Mouse (Mus musculus): ENCODE results near the gene BC025920. TPM values are rescaled to one million over a fixed set of nuclear protein-coding genes. Genes with fewer than 3 reads are reported as not detected.

Gene BC025920
- polyA plus RNA-seq, 1 experiment from 2014 or later: 2.1 TPM

- H3K27ac ChIP-seq (replicated peaks): no peak overlapping the region
- H3K9ac ChIP-seq: peak overlapping the region; percentile 61
- peaks cover 51% of the 10 kb centered on the region for H3K4me1 ChIP-seq (replicated peaks)
- no peak for ATAC-seq (ENCODE audit: low FRiP score, low read depth)
- H3K9me3 ChIP-seq: no peaks in the 10 kb centered on the region
- H3K4me2 ChIP-seq: peak overlapping the region; percentile 86
- 0% methylated on average over 6 of the region's 6 CpGs for whole genome bisulfite sequencing
- no peaks in the 10 kb centered on the region for H3K36me3 ChIP-seq
- peak overlapping the region; percentile 68 for H3K4me3 ChIP-seq
- peaks cover 58% of the 10 kb centered on the region for H3K27me3 ChIP-seq
Observed at GRCm38 (mm10) chr10:81575695-81576094, 30.4 kb upstream of the BC025920 start.

GRCm38 (mm10) chr10:81579967-81580366 lies 26.1 kb upstream of the BC025920 start:
- Histone ChIP-seq H3K4me2 (no peak overlapping the region; the same call in 1 of the 2 replicates), H3K4me3 (no peak overlapping the region), H3K27me3 (peaks cover 64% of the 10 kb centered on the region), H3K27ac (replicated peaks) (no peak overlapping the region), H3K36me3 (0 out of 2 replicates have a peak, but pooled peaks cover under 1% of the 10 kb centered on the region), H3K9ac (no peak overlapping the region), H3K4me1 (replicated peaks) (peaks cover 32% of the 10 kb centered on the region), H3K9me3 (no peaks in the 10 kb centered on the region)
- 63% methylated on average over 4 of the region's 4 CpGs for WGBS
- ATAC-seq (ENCODE audit: low FRiP score, low read depth): no peak

GRCm38 (mm10) chr10:81580441-81581070 lies 25.5 kb upstream of the BC025920 start:
- H3K9ac ChIP-seq: no peak overlapping the region
- H3K4me3 ChIP-seq: no peak overlapping the region
- no peak overlapping the region; the same call in 1 of the 2 replicates for H3K4me2 ChIP-seq
- WGBS: 57% methylated on average over 25 of the region's 25 CpGs
- no peaks in the 10 kb centered on the region for H3K9me3 ChIP-seq
- peaks cover 26% of the 10 kb centered on the region for H3K4me1 ChIP-seq (replicated peaks)
- no peak overlapping the region for H3K27ac ChIP-seq (replicated peaks)
- ATAC-seq (ENCODE audit: low FRiP score, low read depth): no peak
- peaks cover 69% of the 10 kb centered on the region for H3K27me3 ChIP-seq
- peaks cover 4% of the 10 kb centered on the region; the same call in 1 of the 2 replicates for H3K36me3 ChIP-seq

GRCm38 (mm10) chr10:81583347-81583746 lies 22.7 kb upstream of the BC025920 start:
- Histone ChIP-seq H3K9ac (no peak overlapping the region), H3K4me1 (replicated peaks) (peaks cover 18% of the 10 kb centered on the region), H3K36me3 (peaks cover 6% of the 10 kb centered on the region; the same call in 1 of the 2 replicates), H3K9me3 (no peaks in the 10 kb centered on the region), H3K4me2 (no peak overlapping the region), H3K4me3 (no peak overlapping the region), H3K27me3 (peaks cover 68% of the 10 kb centered on the region), H3K27ac (replicated peaks) (no peak overlapping the region)
- WGBS: 40% methylated on average over 6 of the region's 6 CpGs
- no peak for ATAC-seq (ENCODE audit: low FRiP score, low read depth)

- Histone ChIP-seq H3K9ac (no peak overlapping the region), H3K27me3 (peaks cover 74% of the 10 kb centered on the region), H3K4me1 (replicated peaks) (no peaks in the 10 kb centered on the region), H3K4me2 (no peak overlapping the region), H3K9me3 (no peaks in the 10 kb centered on the region), H3K4me3 (no peak overlapping the region), H3K36me3 (peaks cover 6% of the 10 kb centered on the region; the same call in 1 of the 2 replicates), H3K27ac (replicated peaks) (no peak overlapping the region)
- 59% methylated on average over 7 of the region's 7 CpGs for WGBS
- no peak for ATAC-seq (ENCODE audit: low FRiP score, low read depth)
Observed at GRCm38 (mm10) chr10:81588739-81589138, 17.3 kb upstream of the BC025920 start.

- no peak overlapping the region for H3K4me2 ChIP-seq
- no peak overlapping the region for H3K4me3 ChIP-seq
- no peak for ATAC-seq (ENCODE audit: low FRiP score, low read depth)
- H3K36me3 ChIP-seq: no peaks in the 10 kb centered on the region
- H3K27ac ChIP-seq (replicated peaks): no peak overlapping the region
- 70% methylated on average over 9 of the region's 9 CpGs for WGBS
- peaks cover 68% of the 10 kb centered on the region for H3K27me3 ChIP-seq
- H3K9ac ChIP-seq: no peak overlapping the region
- H3K4me1 ChIP-seq (replicated peaks): peaks cover 17% of the 10 kb centered on the region
- H3K9me3 ChIP-seq: no peaks in the 10 kb centered on the region
Observed at GRCm38 (mm10) chr10:81591846-81592245, 14.2 kb upstream of the BC025920 start.

- Histone ChIP-seq H3K9me3 (no peaks in the 10 kb centered on the region), H3K27ac (replicated peaks) (no peak overlapping the region), H3K4me1 (replicated peaks) (peaks cover 25% of the 10 kb centered on the region), H3K9ac (no peak overlapping the region), H3K36me3 (no peaks in the 10 kb centered on the region), H3K27me3 (peaks cover 60% of the 10 kb centered on the region), H3K4me3 (no peak overlapping the region), H3K4me2 (no peak overlapping the region)
- no peak for ATAC-seq (ENCODE audit: low FRiP score, low read depth)
- WGBS: 84% methylated on average over 7 of the region's 7 CpGs
Observed at GRCm38 (mm10) chr10:81592631-81593030, 13.4 kb upstream of the BC025920 start.

- 81% methylated on average over 4 of the region's 4 CpGs for WGBS
- H3K4me2 ChIP-seq: no peak overlapping the region
- H3K27me3 ChIP-seq: peaks cover 59% of the 10 kb centered on the region
- H3K36me3 ChIP-seq: no peaks in the 10 kb centered on the region
- no peak overlapping the region for H3K27ac ChIP-seq (replicated peaks)
- peaks cover 28% of the 10 kb centered on the region for H3K4me1 ChIP-seq (replicated peaks)
- no peaks in the 10 kb centered on the region for H3K9me3 ChIP-seq
- no peak for ATAC-seq (ENCODE audit: low FRiP score, low read depth)
- H3K9ac ChIP-seq: no peak overlapping the region
- H3K4me3 ChIP-seq: no peak overlapping the region
Observed at GRCm38 (mm10) chr10:81593223-81593622, 12.8 kb upstream of the BC025920 start.

GRCm38 (mm10) chr10:81593935-81594334 lies 12.1 kb upstream of the BC025920 start:
- Histone ChIP-seq H3K4me1 (replicated peaks) (peaks cover 28% of the 10 kb centered on the region), H3K27ac (replicated peaks) (no peak overlapping the region), H3K9ac (no peak overlapping the region), H3K27me3 (peaks cover 58% of the 10 kb centered on the region), H3K4me2 (no peak overlapping the region), H3K36me3 (no peaks in the 10 kb centered on the region), H3K4me3 (no peak overlapping the region), H3K9me3 (no peaks in the 10 kb centered on the region)
- WGBS: 78% methylated on average over 18 of the region's 18 CpGs
- no peak for ATAC-seq (ENCODE audit: low FRiP score, low read depth)

GRCm38 (mm10) chr10:81595599-81595998 lies 10.5 kb upstream of the BC025920 start:
- no peak overlapping the region for H3K27ac ChIP-seq (replicated peaks)
- H3K4me3 ChIP-seq: no peak overlapping the region
- WGBS: 36% methylated on average over 5 of the region's 5 CpGs
- no peaks in the 10 kb centered on the region for H3K36me3 ChIP-seq
- no peak overlapping the region for H3K4me2 ChIP-seq
- ATAC-seq (ENCODE audit: low FRiP score, low read depth): no peak
- H3K4me1 ChIP-seq (replicated peaks): peaks cover 33% of the 10 kb centered on the region
- no peak overlapping the region for H3K9ac ChIP-seq
- no peaks in the 10 kb centered on the region for H3K9me3 ChIP-seq
- peaks cover 56% of the 10 kb centered on the region for H3K27me3 ChIP-seq

- Histone ChIP-seq H3K9ac (no peak overlapping the region), H3K4me3 (peak overlapping the region; percentile 3; the same call in 1 of the 2 replicates), H3K9me3 (no peaks in the 10 kb centered on the region), H3K27ac (replicated peaks) (peak overlapping the region; percentile 35; the same call in 1 of the 2 replicates), H3K27me3 (peaks cover 52% of the 10 kb centered on the region), H3K4me2 (peak overlapping the region; percentile 40), H3K4me1 (replicated peaks) (peaks cover 43% of the 10 kb centered on the region), H3K36me3 (no peaks in the 10 kb centered on the region)
- WGBS: 7% methylated on average over 10 of the region's 10 CpGs
- peak; percentile 2; the same call in 1 of the 2 replicates for ATAC-seq (ENCODE audit: low FRiP score, low read depth)
Observed at GRCm38 (mm10) chr10:81596611-81597010, 9.5 kb upstream of the BC025920 start.

- WGBS: 6% methylated on average over 12 of the region's 12 CpGs
- peaks cover 50% of the 10 kb centered on the region for H3K27me3 ChIP-seq
- no peaks in the 10 kb centered on the region for H3K9me3 ChIP-seq
- peak overlapping the region; percentile 40 for H3K4me2 ChIP-seq
- H3K9ac ChIP-seq: no peak overlapping the region
- peaks cover 48% of the 10 kb centered on the region for H3K4me1 ChIP-seq (replicated peaks)
- peak overlapping the region; percentile 35; the same call in 1 of the 2 replicates for H3K27ac ChIP-seq (replicated peaks)
- peak; percentile 43 for ATAC-seq (ENCODE audit: low FRiP score, low read depth)
- no peaks in the 10 kb centered on the region for H3K36me3 ChIP-seq
- H3K4me3 ChIP-seq: no peak overlapping the region
Observed at GRCm38 (mm10) chr10:81597137-81597950, 8.7 kb upstream of the BC025920 start.

All from hindbrain, embryonic 15.5 days (tissue).